Mouse (Mus musculus) heart, adult 11 months (tissue): ENCODE results near the gene Arhgef19.

Experiments
- DNase-seq: peaks from one replicate; pipeline ENCODE4 v3.0.0; 2022

The Arhgef19 gene

GRCm38 (mm10) chr4:141239388-141240125, at the start of gene Arhgef19:
TSS of gene Arhgef19 (plus strand) at chr4:141239499.
- peak; percentile 99 for DNase-seq

- no peak for DNase-seq
These were observed 48.0 kb upstream of the Arhgef19 start for GRCm38 (mm10) chr4:141191294-141191693.

- no peak for DNase-seq
These were observed 44.7 kb upstream of the Arhgef19 start for GRCm38 (mm10) chr4:141194553-141194952.

- no peak for DNase-seq
These were observed 42.2 kb upstream of the Arhgef19 start for GRCm38 (mm10) chr4:141196981-141197685.

- no peak for DNase-seq
These were observed 41.6 kb upstream of the Arhgef19 start for GRCm38 (mm10) chr4:141197686-141198035.

GRCm38 (mm10) chr4:141200906-141201305, 38.4 kb upstream of the Arhgef19 start:
- DNase-seq: peak; percentile 96

- peak; percentile 93 for DNase-seq
These were observed 37.1 kb upstream of the Arhgef19 start for GRCm38 (mm10) chr4:141202192-141202591.

- DNase-seq: peak; percentile 89
These were observed 34.7 kb upstream of the Arhgef19 start for GRCm38 (mm10) chr4:141204580-141205061.

GRCm38 (mm10) chr4:141207081-141207480, 32.2 kb upstream of the Arhgef19 start:
- peak; percentile 86 for DNase-seq

- DNase-seq: peak; percentile 92
These were observed 28.6 kb upstream of the Arhgef19 start for GRCm38 (mm10) chr4:141210524-141211219.

GRCm38 (mm10) chr4:141211646-141212045, 27.7 kb upstream of the Arhgef19 start:
- DNase-seq: no peak

- DNase-seq: peak; percentile 90
These were observed 26.4 kb upstream of the Arhgef19 start for GRCm38 (mm10) chr4:141212892-141213291.

GRCm38 (mm10) chr4:141213342-141213741, 26.0 kb upstream of the Arhgef19 start:
- no peak for DNase-seq

GRCm38 (mm10) chr4:141213770-141214336, 25.4 kb upstream of the Arhgef19 start, which contains the start of gene Rsg1:
TSS of gene Rsg1 (plus strand) at chr4:141213956.
- peak; percentile 99 for DNase-seq

GRCm38 (mm10) chr4:141214337-141214851, 24.9 kb upstream of the Arhgef19 start:
- peak; percentile 91 for DNase-seq

GRCm38 (mm10) chr4:141219583-141220213, 19.6 kb upstream of the Arhgef19 start:
- DNase-seq: no peak

GRCm38 (mm10) chr4:141221848-141222247, 17.5 kb upstream of the Arhgef19 start:
- no peak for DNase-seq

- DNase-seq: no peak
These were observed 16.5 kb upstream of the Arhgef19 start for GRCm38 (mm10) chr4:141222752-141223151.

GRCm38 (mm10) chr4:141228687-141229086, 10.6 kb upstream of the Arhgef19 start:
- peak; percentile 36 for DNase-seq

- DNase-seq: peak; percentile 88
These were observed 6.1 kb upstream of the Arhgef19 start for GRCm38 (mm10) chr4:141233196-141233595.

- DNase-seq: peak; percentile 80
These were observed 3.7 kb upstream of the Arhgef19 start for GRCm38 (mm10) chr4:141235537-141236111.

- DNase-seq: peak; percentile 88
These were observed 2.4 kb upstream of the Arhgef19 start for GRCm38 (mm10) chr4:141236856-141237255.
